Mouse (Mus musculus): ENCODE measurements around the gene Sptlc2. TPM values are rescaled to one million over a fixed set of nuclear protein-coding genes. Genes with fewer than 3 reads are reported as not detected.
"Not testable (repeated sequence)": the region's sequence is repeated elsewhere in the genome, so short reads cannot be mapped to it uniquely, and the experiment has no call there.

Gene Sptlc2
- total RNA-seq, 2 experiments from 2014 or later: 66.3 to 67.3 TPM

- no peak for DNase-seq (ENCODE audit: low spot score in 2 of 2)
These were observed 54.4 kb downstream of the Sptlc2 start for GRCm38 (mm10) chr12:87333794-87334193.

DNA sequence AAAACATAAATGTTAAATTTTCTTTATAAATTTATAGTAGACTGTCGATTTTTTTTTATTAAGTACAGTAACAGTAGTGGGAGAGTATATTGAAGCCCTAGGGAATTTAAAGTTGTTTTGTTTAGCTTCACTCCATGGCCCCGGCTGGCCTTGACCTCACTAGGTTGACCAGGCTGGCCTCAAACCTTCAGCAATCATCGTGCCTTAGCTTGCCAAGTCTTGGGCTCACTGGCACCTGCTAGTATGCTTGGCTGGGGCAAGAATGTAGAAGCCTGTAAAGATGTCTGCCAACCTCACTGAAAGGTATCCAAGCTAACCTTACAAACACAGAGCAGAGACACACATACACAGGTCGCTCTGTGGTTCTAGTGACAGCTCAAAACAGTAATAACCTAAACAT lies 55.6 kb downstream of the Sptlc2 start:
- no peak for DNase-seq (ENCODE audit: low spot score in 2 of 2)

GRCm38 (mm10) chr12:87331908-87332307 lies 56.2 kb downstream of the Sptlc2 start:
- DNase-seq (ENCODE audit: low spot score in 2 of 2): no peak

DNA sequence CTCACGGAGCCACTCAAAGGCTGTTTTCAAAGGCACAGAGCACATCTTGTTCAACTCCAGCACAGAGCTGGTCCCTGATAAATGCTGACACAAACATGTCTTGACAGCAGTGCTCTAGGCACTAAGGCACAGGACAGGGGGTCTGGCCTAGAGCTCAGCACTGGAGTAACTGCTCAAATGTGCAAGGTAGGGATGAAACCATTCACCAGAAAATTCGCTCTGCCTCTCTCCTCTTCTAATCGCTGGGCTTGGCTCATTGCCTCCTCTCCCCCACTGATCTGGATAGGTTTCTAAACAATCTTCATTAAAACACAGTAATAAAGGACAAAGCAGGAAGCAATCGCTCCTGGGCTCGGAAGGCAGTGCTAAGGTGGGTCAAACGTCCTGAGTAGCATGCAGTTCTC lies 57.1 kb downstream of the Sptlc2 start:
- peak; percentile 15 to 21 for DNase-seq (ENCODE audit: low spot score in 2 of 2)

- no peak for DNase-seq (ENCODE audit: low spot score in 2 of 2)
These were observed 57.9 kb downstream of the Sptlc2 start for GRCm38 (mm10) chr12:87330213-87330612.

DNA sequence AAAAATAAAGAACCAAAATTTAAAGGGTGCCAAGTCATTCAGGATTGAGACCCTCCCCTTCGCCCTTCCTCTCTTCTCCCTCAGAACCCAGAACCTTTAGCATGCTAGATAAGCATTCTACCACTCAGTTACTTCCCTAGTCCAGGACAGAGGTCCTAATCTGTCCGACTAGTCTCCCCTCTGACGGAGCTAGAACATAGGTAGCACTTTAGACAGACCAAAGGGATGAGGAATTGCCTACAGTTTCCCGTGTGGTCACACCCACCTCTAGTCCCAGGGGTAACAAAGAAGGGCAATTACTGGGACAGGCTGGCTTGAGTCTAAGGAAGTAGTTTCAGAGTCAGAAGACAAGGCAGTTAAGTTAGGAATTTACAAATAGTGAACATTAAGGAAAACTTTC lies 60.1 kb downstream of the Sptlc2 start:
- no peak for DNase-seq (ENCODE audit: low spot score in 2 of 2)

DNA sequence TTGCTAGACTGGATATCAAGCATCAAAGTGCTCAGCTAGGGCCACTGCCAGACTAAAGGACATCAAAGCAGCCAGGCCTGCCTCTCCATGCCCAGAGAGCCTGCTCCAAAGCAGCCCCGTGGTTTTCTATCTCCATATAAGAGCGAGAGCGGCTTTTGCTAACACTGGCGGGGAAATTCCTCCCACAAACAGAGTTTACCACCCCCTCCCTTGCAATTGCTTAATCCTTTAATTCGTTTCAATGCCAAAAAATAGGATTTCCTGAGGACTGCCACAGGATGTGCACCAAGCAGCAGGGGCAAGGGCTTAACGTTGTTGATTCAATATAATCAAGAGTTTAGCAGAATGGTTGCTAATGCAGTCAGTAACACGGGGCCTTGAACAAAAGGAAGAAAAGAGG lies 60.5 kb downstream of the Sptlc2 start:
- no peak for DNase-seq (ENCODE audit: low spot score in 2 of 2)

GRCm38 (mm10) chr12:87325452-87325851 lies 62.7 kb downstream of the Sptlc2 start:
- DNase-seq (ENCODE audit: low spot score in 2 of 2): no peak

- no peak for DNase-seq (ENCODE audit: low spot score in 2 of 2)
These were observed 68.9 kb downstream of the Sptlc2 start for GRCm38 (mm10) chr12:87319229-87319628.

DNA sequence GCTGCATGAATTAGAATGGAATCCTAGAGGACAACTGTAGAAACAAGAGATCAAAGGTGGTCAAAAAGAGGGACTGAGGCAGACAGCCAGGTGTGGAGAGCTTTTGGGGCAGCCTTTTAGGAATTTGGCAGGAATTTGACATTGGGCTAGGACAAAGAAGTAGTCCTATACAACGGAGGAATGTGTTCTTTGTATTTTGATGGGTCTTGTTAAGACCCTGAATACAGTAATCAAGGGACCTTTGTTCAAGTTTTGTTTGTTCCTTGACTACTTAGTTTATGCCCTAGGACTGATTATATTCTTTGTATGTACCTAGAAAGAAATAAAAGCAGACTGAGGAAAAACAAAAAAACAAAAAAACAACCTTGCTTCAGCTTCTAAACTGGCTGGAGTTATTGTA lies 70.2 kb downstream of the Sptlc2 start:
- DNase-seq (ENCODE audit: low spot score in 2 of 2): no peak

GRCm38 (mm10) chr12:87313098-87313497 lies 75.1 kb downstream of the Sptlc2 start:
- no peak for DNase-seq (ENCODE audit: low spot score in 2 of 2)

DNA sequence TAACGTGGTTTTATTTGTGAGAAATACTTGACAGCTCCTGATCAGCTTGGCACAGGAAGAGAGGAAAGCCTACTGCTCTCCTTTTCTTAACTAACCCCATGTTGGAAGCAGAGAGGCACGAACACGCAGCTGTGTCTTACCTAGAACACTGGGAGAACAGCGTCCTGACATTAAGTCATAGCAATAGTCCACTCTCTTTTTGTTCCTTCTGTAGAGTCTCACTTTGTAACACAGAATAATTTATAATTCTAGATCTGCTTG lies 81.6 kb downstream of the Sptlc2 start:
- DNase-seq (ENCODE audit: low spot score in 2 of 2): not testable (repeated sequence)

GRCm38 (mm10) chr12:87305767-87306583 lies 82.2 kb downstream of the Sptlc2 start:
- no peak for DNase-seq (ENCODE audit: low spot score in 2 of 2)

DNA sequence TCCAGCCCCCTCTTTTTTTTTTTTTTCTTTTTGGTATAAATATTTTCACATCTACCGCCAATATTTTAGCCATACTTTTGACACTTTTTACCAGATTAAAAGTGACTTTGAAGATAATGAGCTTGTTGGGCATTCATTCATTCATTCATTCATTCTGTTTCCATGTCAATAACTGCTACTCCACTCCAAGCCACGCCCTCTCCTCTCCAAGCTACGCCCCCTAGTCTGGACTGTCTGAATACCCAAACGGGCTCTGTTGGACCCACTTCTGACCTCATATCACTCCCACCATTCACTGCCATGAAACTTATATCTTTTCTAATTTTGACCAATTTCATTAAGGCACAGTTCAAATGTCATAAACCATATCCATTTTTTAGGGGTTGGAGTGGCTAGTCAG lies 87.0 kb downstream of the Sptlc2 start:
- DNase-seq (ENCODE audit: low spot score in 2 of 2): no peak

GRCm38 (mm10) chr12:87300441-87300690 lies 87.8 kb downstream of the Sptlc2 start:
- no peak for DNase-seq (ENCODE audit: low spot score in 2 of 2)

DNA sequence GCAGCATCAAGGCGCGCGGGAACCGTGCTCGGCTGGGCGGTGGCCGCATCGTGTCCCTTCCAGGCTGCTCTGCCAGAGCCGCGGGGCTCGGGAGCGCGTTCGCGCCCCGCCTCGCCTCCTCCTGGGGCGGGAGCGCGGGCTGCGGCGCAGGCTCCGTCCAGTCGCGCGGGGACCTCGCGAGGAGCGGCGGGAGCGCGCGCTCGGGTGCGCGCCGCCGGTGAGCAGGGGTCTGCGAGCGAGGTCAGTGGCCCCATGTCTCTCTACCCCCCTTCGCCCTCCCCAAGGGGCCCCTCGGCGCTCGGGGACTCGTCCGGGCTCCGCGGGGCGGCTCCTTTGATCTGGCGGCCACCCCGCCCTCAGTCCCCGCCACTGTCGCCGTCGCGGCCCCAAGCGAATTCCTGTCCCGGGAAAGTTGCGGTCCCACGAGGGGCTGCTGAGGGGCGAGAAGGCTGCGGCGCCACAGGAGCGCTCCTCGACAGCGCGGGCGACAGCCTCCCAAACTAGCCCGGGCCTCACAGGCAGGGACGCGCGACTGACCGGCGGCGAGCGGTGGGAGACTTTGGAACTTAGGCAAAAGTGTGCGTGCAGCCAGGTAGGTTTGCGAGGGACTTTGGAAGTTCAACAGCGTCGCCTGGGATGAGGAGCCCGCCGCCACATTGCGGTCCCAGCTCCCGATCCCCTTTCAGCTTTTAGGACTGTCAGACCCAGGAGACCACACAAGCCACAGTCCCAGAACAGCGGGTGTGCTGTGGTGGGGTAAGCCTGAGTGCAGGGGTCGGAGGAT lies 88.3 kb downstream of the Sptlc2 start, which contains the start of gene Ism2:
TSS of gene Ism2 (minus strand) at position 49 of the 784 bp plus-strand sequence.
- peak; percentile 26 to 48 for DNase-seq (ENCODE audit: low spot score in 2 of 2)

DNA sequence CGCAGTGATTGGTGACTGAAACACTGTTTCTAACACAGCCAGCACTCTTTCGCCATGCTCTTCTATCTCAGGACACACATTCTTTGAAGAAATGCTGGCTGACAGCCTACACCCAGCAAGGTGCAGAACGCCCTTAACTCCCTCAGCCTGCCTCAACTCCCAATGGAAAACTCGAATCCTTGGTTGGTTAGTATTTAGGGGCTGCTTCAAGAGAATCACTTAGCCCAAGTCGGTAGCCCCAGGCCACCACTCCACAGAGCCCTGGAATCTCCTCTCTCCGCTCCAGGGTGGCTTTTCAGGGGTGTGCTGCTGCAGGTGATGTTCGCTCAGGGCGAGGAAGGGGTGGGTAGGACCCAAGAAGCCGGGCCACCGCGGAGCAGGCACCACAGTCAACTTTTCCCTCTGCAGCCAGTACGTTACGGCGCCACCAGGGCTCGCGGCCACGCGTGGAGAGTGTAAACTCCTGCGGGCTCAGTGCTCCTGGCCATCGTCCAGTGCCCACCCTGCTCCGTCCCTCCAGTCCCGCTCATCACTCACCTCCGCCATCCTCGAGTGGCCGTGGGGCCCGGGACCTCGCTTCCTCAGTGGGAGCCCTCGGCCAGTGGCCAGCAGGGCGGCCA lies 89.0 kb downstream of the Sptlc2 start:
- no peak for DNase-seq (ENCODE audit: low spot score in 2 of 2)

GRCm38 (mm10) chr12:87293934-87294333 lies 94.2 kb downstream of the Sptlc2 start:
- DNase-seq (ENCODE audit: low spot score in 2 of 2): no peak

- DNase-seq (ENCODE audit: low spot score in 2 of 2): no peak
These were observed 99.1 kb downstream of the Sptlc2 start for GRCm38 (mm10) chr12:87289100-87289499.

GRCm38 (mm10) chr12:87284726-87285125 lies 103.4 kb downstream of the Sptlc2 start:
- no peak for DNase-seq (ENCODE audit: low spot score in 2 of 2)

GRCm38 (mm10) chr12:87284268-87284667 lies 103.9 kb downstream of the Sptlc2 start:
- DNase-seq (ENCODE audit: low spot score in 2 of 2): no peak

- no peak for DNase-seq (ENCODE audit: low spot score in 2 of 2)
These were observed 104.4 kb downstream of the Sptlc2 start for GRCm38 (mm10) chr12:87283706-87284105.

- no peak for DNase-seq (ENCODE audit: low spot score in 2 of 2)
These were observed 105.4 kb downstream of the Sptlc2 start for GRCm38 (mm10) chr12:87282743-87283142.
